8 mouse cellular contexts compared by ENCODE assay signal in genomic region chr12:104069620-104070019, GRCm38 (mm10). TPM values are rescaled to one million over a fixed set of nuclear protein-coding genes. Genes with fewer than 3 reads are reported as not detected.
DNase-seq lines count a peak whose midpoint lies in the region; ATAC-seq and TF ChIP-seq lines count a peak whose summit lies in the region.

No protein-coding gene starts in this region.

- ATAC-seq in intestine, embryonic 16.5 days: peak; percentile 61
- ATAC-seq in midbrain, embryonic 15.5 days (replicated peaks): peak; percentile 57; the same call in 1 of the 2 replicates

- H3K4me1 ChIP-seq in cerebellum, adult 2 months (ENCODE audit: control insufficient read depth, insufficient read depth, low read length): no peaks in the 10 kb centered on the region
- H3K4me1 ChIP-seq in intestine, embryonic 16.5 days (ENCODE audit: control insufficient read depth, insufficient read depth, low read length): no peaks in the 10 kb centered on the region
- H3K4me1 ChIP-seq in midbrain, embryonic 15.5 days: no peaks in the 10 kb centered on the region

- H3K27me3 ChIP-seq in cerebellum, adult 2 months (ENCODE audit: control insufficient read depth, insufficient read depth, low read length): no peaks in the 10 kb centered on the region
- H3K27me3 ChIP-seq in intestine, embryonic 16.5 days (replicated peaks; ENCODE audit: control insufficient read depth, insufficient read depth, low read length): no peaks in the 10 kb centered on the region
- no peaks in the 10 kb centered on the region for H3K27me3 ChIP-seq in midbrain, embryonic 15.5 days (replicated peaks)

- intact Hi-C loops in left cerebral cortex, postnatal 4 days (cut with DNase I): loop anchor here (2.0 to 10.0 kb wide), 2 partner anchors 75 to 345 kb away; no protein-coding TSS in a partner anchor

- H3K9ac ChIP-seq in intestine, embryonic 16.5 days (ENCODE audit: low read depth, low read length): no peak overlapping the region
- H3K9ac ChIP-seq in midbrain, embryonic 15.5 days: no peak overlapping the region

- H3K9me3 ChIP-seq in intestine, embryonic 16.5 days (ENCODE audit: control insufficient read depth, low read length): no peaks in the 10 kb centered on the region
- no peaks in the 10 kb centered on the region for H3K9me3 ChIP-seq in midbrain, embryonic 15.5 days

- peak; percentile 69 for DNase-seq in gastrocnemius, adult 18-20 months (ENCODE audit: low spot score)
- DNase-seq in gastrocnemius, postnatal 25 days: no peak
- DNase-seq in cerebellum, adult 2 months: peak; percentile 55 to 67
- peak; percentile 72 to 75 for DNase-seq in frontal cortex, postnatal 25 days (ENCODE audit: low spot score in 2 of 2)
- DNase-seq in left cerebral cortex, postnatal 4 days: peak; percentile 89
- DNase-seq in spleen, postnatal 36 days (ENCODE audit: low spot score in 2 of 2): peak; percentile 24 to 29

- 4% methylated on average over 2 of the region's 2 CpGs for WGBS in cerebellum, adult 2 months
- WGBS in intestine, embryonic 16.5 days: 10% methylated on average over 2 of the region's 2 CpGs
- WGBS in midbrain, embryonic 15.5 days: 7% methylated on average over 2 of the region's 2 CpGs

- H3K27ac ChIP-seq in cerebellum, adult 2 months (ENCODE audit: insufficient read depth, low read length): no peak overlapping the region
- no peak overlapping the region for H3K27ac ChIP-seq in intestine, embryonic 16.5 days (ENCODE audit: low read length)
- no peak overlapping the region for H3K27ac ChIP-seq in midbrain, embryonic 15.5 days

- TF ChIP-seq POLR2A in cerebellum, adult 2 months (IDR thresholded peaks at IDR 0.05; ENCODE audit: borderline replicate concordance, insufficient read depth, low read length): no peak

- H3K4me2 ChIP-seq in intestine, embryonic 16.5 days (ENCODE audit: low read depth, low read length): no peak overlapping the region
- H3K4me2 ChIP-seq in midbrain, embryonic 15.5 days: no peak overlapping the region

- H3K36me3 ChIP-seq in intestine, embryonic 16.5 days (ENCODE audit: control insufficient read depth, insufficient read depth, low read length): no peaks in the 10 kb centered on the region
- H3K36me3 ChIP-seq in midbrain, embryonic 15.5 days (replicated peaks): no peaks in the 10 kb centered on the region

- peak; percentile 71 for TF ChIP-seq CTCF in cerebellum, adult 2 months (IDR thresholded peaks at IDR 0.05; ENCODE audit: borderline replicate concordance, insufficient read depth, low read depth, low read length)

- no peak overlapping the region for H3K4me3 ChIP-seq in cerebellum, adult 2 months (replicated peaks; ENCODE audit: insufficient read depth, low read depth, low read length)
- no peak overlapping the region for H3K4me3 ChIP-seq in intestine, embryonic 16.5 days (ENCODE audit: low read length)
- H3K4me3 ChIP-seq in midbrain, embryonic 15.5 days: no peak overlapping the region

RNA-seq across cellular contexts. Expression of gene Serpina12, which starts 25.4 kb away (rescaled TPM):
- total RNA-seq in gastrocnemius, adult 18-20 months (2021): not detected
- total RNA-seq in gastrocnemius, postnatal 25 days (2021): not detected
- 0.05 TPM in 1 of 2 replicates, not detected in the other for polyA plus RNA-seq in cerebellum, adult 2 months (2012; rRNA removed)
- not detected in 2 replicates for polyA plus RNA-seq in intestine, embryonic 16.5 days (2015; fragmentation: Nextera tagmentation; extraction: Ambion mirVana)
- not detected for total RNA-seq in left cerebral cortex, postnatal 4 days (2021)
- not detected in 2 replicates for polyA plus RNA-seq in midbrain, embryonic 15.5 days (2015; fragmentation: Nextera tagmentation; extraction: Ambion mirVana)

RNA-seq across cellular contexts. Expression of gene Serpina5, which starts 31.3 kb away (rescaled TPM):
- not detected for total RNA-seq in gastrocnemius, adult 18-20 months (2021)
- not detected for total RNA-seq in gastrocnemius, postnatal 25 days (2021)
- not detected in 2 replicates for polyA plus RNA-seq in cerebellum, adult 2 months (2012; rRNA removed)
- 0.06 and 0.10 TPM in 2 replicates for polyA plus RNA-seq in intestine, embryonic 16.5 days (2015; fragmentation: Nextera tagmentation; extraction: Ambion mirVana)
- total RNA-seq in left cerebral cortex, postnatal 4 days (2021): not detected
- not detected in 2 replicates for polyA plus RNA-seq in midbrain, embryonic 15.5 days (2015; fragmentation: Nextera tagmentation; extraction: Ambion mirVana)

RNA-seq across cellular contexts. Expression of gene Serpina3a, which starts 42.9 kb away (rescaled TPM):
- not detected for total RNA-seq in gastrocnemius, adult 18-20 months (2021)
- not detected for total RNA-seq in gastrocnemius, postnatal 25 days (2021)
- not detected in 2 replicates for polyA plus RNA-seq in cerebellum, adult 2 months (2012; rRNA removed)
- not detected in 2 replicates for polyA plus RNA-seq in intestine, embryonic 16.5 days (2015; fragmentation: Nextera tagmentation; extraction: Ambion mirVana)
- total RNA-seq in left cerebral cortex, postnatal 4 days (2021): not detected
- polyA plus RNA-seq in midbrain, embryonic 15.5 days (2015; fragmentation: Nextera tagmentation; extraction: Ambion mirVana): not detected in 2 replicates

RNA-seq across cellular contexts. Expression of gene Serpina9, which starts 56.1 kb away (rescaled TPM):
- not detected for total RNA-seq in gastrocnemius, adult 18-20 months (2021)
- not detected for total RNA-seq in gastrocnemius, postnatal 25 days (2021)
- polyA plus RNA-seq in cerebellum, adult 2 months (2012; rRNA removed): 1.8 TPM in 2 replicates
- 0.04 TPM in 1 of 2 replicates, not detected in the other for polyA plus RNA-seq in intestine, embryonic 16.5 days (2015; fragmentation: Nextera tagmentation; extraction: Ambion mirVana)
- total RNA-seq in left cerebral cortex, postnatal 4 days (2021): under 1 TPM in 1 of 2 experiments, not detected in 1; 0.22 TPM
- 0.05 TPM in 1 of 2 replicates, not detected in the other for polyA plus RNA-seq in midbrain, embryonic 15.5 days (2015; fragmentation: Nextera tagmentation; extraction: Ambion mirVana)

RNA-seq across cellular contexts. Expression of gene Serpina3b, which starts 58.2 kb away (rescaled TPM):
- total RNA-seq in gastrocnemius, adult 18-20 months (2021): not detected
- total RNA-seq in gastrocnemius, postnatal 25 days (2021): not detected
- not detected in 2 replicates for polyA plus RNA-seq in cerebellum, adult 2 months (2012; rRNA removed)
- polyA plus RNA-seq in intestine, embryonic 16.5 days (2015; fragmentation: Nextera tagmentation; extraction: Ambion mirVana): 0.06 TPM in 1 of 2 replicates, not detected in the other
- total RNA-seq in left cerebral cortex, postnatal 4 days (2021): not detected
- polyA plus RNA-seq in midbrain, embryonic 15.5 days (2015; fragmentation: Nextera tagmentation; extraction: Ambion mirVana): not detected in 2 replicates
